Comparison of ENCODE assay signal across 4 mouse cellular contexts in the genomic region with DNA sequence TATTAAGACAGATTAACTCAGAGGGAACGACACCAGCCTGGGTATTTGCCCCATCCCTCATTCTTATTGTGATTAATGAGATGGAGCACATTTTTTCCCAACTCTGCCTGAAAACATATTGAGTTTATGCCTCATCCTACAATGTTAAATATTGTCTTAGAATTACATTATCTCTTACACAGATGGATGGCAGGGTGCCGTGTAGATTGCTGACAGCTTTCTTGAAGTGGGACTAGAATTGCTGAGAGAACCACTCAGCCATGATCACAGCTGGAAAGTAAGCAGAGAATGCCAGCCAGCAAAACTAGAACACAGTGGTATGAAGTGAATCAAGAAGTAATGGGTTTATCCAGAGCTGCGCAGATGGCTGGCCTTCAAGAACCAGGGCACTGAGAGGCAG.
"Had no signal": no experiment of that assay in that cellular context is flagged by ENCODE, and none has a peak within 500 bp of the region (broad histone marks: within the 10 kb centered on the region; RNA-seq: fewer than 3 reads in every experiment).

No protein-coding gene starts in this region.

- DNase-seq: kidney, adult 8-10 months; kidney, postnatal 25 days; lung, adult 18-20 months; thymus, postnatal 4 days had no signal
